Mouse (Mus musculus) layer of hippocampus, adult 18-20 months (tissue): ENCODE measurements around the gene Crcp. TPM values are rescaled to one million over a fixed set of nuclear protein-coding genes. Genes with fewer than 3 reads are reported as not detected.

Source experiments
- DNase-seq, 2 experiments: peaks; one replicate each; pipeline ENCODE4 v3.0.0; 2022; ENCODE audit warnings: low spot score in 2 of 2
- total RNA-seq, 2 experiments: library from RNA; stranded (reverse); gene quantifications; 2 replicates each; pipeline ENCODE4 v1.2.3; 2021

Crcp gene
- total RNA-seq, 2 experiments from 2014 or later, result 37.0 to 39.3 TPM

- DNase-seq, result no peak
Observed at GRCm38 (mm10) chr5:130052955-130053354, 23.9 kb downstream of the Crcp start.

- no peak for DNase-seq
Observed at GRCm38 (mm10) chr5:130055688-130056087, 26.6 kb downstream of the Crcp start.

GRCm38 (mm10) chr5:130056303-130056702 is 27.2 kb downstream of the Crcp start:
- no peak for DNase-seq

DNA sequence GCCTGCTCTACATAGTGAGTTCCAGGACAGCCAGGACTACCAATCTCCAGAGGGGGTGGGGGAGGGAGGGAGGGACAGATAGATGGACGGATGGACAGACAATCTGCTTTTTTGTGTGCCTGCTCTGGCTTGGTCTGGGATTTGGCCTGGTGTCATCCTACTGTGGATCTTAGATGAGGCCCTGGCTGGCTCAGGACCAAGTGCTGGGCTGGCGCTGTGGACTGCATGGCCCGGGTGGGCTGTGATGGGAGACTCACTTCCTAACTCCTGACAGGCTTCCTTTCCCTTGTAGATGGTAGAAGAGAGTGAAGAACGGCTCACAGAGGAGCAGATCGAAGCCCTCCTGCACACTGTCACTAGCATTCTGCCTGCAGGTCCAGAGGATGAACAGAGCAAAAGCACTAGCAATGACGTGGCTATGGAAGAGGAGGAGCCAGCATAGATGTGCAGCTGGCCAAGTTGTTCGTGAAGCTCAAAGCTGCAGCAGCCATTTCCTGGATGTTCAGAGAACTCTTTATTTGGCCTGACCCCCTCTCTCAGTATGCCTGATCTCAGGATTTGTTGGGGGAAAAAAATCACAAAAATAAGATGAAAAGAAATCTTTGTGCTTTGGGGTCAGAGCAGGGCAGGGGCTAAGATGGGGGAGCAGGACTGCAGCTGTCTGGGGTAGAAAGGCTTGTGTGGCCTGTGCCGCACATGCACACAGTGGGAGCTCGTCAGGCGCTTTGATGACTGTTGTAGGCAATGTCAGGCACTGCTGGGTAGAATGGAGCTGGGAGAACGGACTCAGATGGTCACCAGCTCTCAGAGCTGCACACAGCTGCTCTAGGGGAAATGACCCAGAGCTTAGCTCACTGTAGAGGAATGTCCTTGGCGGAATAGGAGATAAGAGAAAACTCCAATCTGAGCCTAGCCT is 30.6 kb downstream of the Crcp start:
- no peak for DNase-seq

DNA sequence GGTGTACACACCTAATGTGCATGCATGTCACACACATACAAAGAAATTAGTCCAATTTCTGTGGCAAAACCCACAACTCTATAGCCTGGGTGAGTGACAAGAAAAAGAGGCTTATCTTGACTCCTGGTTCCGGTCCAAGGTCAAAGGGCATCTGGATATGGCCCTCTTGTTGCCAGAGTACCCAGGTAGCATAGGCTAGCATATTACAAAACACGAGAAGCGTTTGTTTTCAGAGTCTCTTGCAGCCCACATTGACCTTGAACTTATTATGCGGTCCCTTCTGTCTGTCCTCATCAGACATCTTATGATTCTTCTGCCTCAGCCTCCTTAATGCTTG is 31.2 kb downstream of the Crcp start:
- no peak for DNase-seq

DNA sequence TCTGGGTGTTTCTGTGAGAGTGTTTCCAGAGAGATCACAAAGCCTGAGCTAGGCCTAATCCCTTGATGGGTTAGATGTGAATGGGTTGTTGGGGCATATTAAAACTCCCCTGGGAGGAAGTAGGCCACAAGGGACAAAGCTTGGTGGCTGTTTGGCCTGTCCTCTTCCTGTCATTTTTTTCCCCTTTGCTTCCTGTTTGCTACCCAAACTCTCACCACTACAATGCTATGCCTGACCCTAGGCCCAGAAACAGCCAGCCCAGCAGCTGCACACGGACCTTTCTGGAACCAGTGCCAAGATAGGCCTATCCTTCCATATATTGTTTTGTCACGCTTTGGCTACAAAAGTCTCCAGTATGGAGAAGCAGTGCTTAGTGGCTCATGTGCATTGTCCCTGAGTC is 33.0 kb downstream of the Crcp start:
- no peak for DNase-seq

DNA sequence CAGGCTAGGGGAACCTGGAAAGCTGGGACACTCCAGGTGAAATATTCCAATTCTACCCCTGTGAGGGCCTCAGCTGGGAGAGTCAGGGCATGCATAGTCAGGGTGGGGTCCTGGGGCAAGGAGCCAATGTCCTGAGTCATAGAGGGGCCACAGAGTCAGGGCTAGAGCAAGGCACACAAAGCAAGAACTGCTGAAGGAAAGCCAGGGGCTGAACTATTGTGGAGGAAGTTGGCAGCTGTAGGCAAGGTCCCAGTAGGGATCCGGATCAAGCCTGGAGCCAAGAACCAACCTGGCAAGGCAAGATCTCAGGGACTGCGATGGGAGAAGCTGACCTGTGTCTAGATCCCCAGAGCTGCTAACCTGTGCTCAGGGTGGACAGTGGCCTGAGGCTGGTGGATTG is 34.7 kb downstream of the Crcp start:
- no peak for DNase-seq

GRCm38 (mm10) chr5:130065579-130065978 is 36.5 kb downstream of the Crcp start:
- no peak for DNase-seq

DNA sequence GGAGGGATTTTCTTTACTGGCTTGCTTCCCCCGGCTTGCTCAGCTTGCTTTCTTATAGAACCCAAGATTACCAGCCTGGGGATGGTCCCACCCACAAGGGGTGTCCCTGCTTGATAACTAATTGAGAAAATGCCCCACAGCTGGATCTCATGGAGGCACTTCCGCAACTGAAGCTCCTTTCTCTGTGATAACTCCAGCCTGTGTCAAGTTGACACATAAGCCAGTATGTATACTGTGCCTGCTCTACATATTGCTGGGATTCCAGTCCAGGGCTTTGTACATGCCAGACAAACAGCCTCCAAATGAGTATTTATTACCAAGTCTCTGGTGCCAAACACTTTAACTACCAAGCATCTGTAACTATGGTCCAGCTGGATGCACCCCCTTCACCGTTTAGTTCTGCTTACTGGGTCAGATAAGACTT is 38.8 kb downstream of the Crcp start:
- DNase-seq, result no peak

DNA sequence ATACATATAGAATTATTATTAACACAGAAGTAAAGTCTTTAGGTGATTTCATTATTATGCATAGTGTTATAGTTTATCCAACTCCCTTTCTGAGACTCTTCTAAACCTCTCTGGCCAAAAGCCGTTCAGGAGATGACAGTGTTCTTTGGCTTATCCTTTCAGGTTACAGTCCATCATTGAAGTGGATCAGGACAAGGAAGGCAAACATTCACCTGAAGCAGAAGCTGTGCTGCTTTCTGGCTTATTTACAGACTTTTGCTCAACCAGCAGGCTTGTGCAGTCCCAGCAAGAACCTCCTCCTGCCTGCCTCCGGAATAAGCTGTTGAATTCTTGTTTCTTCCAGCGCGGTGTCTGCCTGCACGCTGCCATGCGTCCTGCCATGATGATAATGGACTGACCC is 43.9 kb downstream of the Crcp start, which contains the start of gene Tpst1:
Tpst1 (plus strand) TSS at position 301 of the 400 bp plus-strand sequence.
- DNase-seq, result no peak

DNA sequence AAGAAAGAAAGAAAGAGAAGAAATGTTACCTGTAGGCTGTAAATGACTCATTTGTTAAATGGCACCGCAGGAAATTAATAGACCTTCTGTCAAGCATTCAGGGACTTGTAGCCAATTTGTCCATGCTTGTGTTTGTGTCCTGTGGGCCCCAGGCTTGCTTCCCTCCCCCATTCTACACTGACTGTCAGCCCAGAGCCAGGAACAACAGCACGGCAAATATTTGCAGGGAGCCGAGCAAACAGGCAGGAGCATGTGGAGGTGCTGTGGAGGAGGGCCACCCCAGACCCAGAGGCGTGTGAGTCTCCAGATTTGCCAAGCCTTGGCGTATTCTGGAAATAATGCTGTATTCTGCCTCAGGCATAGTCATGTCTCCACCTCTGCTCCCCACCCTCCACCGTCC is 45.4 kb downstream of the Crcp start:
- no peak for DNase-seq

DNA sequence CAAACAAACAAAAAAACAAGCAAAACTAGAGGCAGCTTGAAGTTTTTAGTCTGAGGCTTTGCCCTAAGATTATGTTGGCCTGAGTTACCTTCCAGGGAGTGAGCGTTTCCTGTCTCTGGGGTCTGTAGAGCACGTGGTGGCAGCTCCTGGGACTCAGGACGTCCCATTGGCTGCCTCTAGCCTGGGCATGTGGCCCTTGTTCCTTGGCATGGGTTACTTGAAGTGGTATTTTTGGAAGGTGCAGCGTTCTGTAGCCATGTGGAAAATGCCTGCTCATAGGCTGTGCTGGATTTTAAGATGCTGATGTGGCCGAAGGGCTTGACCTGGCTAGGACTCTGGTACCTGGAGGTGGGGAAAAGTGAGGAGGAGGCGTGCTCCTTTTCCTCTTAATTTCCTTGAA is 47.3 kb downstream of the Crcp start:
- DNase-seq, result no peak

DNA sequence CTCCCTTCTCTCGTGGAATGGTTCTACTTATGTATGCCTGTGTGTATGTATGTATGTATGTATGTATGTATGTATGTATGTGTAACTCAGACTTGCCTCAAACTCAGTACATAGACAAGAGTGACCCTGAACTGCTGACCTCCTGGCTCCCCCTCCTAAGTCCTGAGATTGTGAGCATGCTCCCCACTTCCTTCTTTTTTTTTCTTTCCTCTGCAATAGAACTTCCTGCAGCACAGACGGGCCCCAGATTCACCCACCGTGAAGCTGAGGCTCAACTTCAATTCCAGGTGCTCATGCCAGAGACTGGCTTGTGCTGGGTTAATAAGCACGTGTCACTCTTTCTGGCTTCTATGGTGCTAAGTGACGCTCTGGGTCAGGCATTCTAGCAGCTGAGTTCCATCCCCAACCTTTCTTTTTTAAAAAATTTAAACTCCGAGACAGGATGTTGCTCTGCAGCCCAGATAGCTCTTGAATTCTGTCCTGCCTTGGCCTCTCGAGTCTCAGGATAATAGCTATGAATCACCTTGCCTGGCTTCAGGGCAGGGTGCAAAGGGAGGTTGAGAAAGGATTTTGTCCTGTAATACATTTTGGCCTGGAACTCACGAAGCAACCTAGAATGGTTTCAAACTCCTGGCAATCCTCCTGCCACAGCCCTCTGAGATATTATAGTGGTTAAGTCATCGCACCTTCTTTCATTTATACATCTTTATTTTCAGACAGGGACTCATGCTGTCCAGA is 49.2 kb downstream of the Crcp start:
- no peak for DNase-seq

DNA sequence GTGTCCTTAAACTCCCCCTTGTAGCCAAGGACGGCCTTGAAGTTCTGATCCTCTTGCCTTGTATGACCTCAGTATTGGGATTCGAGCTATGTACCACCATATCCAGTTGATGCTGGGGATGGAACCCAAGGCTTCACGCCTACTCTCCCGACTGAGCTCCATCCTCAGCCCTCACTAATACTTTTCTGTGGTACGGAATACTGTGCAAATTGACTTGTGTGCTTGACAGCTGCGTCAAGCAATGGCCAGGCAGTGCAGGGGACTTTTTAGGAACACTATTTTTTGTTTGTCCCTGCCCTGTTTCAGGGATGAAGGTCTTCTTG is 49.7 kb downstream of the Crcp start:
- DNase-seq, result no peak

DNA sequence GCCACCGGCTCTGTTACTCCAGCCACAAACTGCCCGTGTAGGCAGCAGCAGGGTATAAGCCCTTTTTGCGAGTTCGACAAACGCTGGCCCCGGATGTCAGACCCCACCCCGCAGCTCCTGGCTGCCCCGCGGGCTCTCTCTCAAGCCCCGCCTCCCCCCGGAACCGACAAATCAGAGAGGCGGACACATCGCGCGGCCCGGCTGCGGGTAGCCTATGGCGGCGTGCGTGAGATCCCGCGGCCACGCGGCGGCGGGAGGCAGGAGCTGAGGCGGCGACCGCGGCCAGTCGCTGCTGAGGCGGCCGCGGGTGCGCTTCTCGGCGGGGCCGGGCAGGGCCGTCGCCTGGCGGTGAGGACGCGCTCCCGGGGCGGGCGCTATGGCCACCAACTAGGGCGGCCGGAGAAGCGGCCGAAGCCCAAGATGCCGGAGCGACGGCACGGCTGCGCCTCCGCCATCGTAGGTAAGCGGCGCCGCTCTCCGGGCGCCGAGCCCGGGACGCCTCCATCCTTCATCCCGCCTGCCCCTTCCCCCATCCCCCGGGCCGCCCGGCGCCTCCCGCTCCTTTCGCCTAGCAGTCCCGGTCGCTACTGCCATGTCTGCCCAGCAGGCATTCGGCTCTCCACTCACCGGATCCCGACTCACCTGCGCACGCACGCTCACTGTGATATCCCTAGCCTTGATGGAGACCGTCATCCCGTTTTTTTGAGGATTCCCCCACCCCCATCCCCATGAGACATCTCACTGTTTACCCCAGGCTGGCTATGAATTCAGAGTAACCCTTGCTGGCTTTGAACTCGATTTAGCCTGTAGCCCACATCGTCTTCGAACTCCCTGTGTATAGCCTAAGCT is 50.3 kb downstream of the Crcp start:
- DNase-seq, result peak; percentile 92 to 96

DNA sequence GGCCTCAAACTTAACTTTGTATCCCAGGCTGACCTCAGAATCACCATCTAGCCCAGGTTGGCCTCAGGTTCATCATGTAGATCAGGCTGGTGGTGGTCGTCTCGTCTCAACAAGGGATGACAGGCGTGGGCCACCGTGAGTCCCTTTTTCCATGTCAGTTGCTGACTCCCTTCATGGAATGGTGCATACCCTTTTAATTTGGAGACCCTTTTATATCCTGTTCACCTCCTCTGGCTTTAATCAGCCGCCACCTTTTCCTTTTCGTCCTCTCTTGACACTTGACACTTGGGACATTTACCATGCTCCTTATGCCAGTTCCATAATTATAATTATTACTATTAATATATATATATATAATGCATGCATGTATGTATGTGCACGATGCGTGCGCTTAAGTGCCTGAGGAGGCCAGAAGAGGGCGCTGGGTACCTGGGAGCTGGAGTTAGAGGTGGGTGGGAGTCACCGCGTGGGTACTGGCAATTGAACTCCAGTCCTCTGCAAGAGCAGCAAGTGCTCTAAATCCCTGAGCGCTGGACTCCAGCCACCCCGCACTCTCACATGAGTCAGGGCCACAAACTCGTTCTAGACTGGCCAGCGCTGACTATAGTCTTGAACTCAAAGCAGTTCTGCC is 51.1 kb downstream of the Crcp start:
- DNase-seq, result no peak

DNA sequence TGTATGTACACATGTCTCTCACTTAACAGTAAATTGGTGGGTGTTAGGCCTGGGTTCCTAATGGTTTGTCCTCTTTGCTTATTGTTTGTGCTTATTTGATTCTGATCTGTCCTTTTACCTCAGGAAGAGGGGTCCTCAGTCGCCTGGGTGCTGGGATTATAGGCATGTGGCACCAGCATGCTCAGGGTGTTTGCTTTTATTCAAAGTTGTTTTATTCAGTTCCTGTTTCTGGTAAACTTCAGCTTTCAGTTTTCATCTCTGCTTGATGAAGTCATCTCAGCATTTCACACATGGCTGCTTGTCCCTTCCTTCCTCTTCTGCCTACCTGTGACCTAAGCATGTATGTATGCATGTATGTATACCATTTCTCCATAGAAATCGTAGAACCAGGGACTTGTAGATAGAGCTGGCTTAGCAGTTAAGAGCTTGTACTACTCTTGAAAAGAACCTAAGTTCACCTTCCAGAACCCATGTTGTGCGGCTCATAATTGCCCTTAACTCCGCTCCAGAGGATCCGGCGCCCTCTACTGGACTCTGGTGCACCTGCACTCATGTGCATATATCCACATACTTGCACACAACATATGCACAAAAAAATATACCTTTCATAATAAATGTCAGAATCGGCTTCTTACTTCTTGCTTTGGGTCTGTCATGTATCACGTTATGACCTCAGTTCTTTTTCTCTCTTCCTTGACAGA is 52.2 kb downstream of the Crcp start:
- no peak for DNase-seq

DNA sequence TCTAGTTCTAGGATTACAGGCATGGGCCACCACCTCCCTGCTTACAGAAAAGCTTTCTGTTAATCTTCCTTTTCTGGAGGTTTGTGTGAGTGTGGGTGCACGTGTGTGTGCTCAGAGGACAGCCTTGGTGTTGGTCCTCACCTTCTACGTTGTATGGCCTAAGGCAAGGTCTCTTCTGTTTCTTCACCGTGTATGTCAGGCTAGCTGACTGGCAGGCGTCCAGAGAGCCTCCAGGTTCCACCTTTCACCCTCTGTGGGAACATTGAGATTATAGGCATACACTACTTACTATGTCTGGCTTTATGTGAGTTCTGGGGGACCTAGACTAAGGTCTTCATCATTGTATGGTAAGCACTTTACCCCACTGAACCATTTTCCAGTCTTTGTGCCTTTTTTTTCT is 53.3 kb downstream of the Crcp start:
- DNase-seq, result no peak

GRCm38 (mm10) chr5:130084271-130084670 is 55.2 kb downstream of the Crcp start:
- DNase-seq, result no peak

DNA sequence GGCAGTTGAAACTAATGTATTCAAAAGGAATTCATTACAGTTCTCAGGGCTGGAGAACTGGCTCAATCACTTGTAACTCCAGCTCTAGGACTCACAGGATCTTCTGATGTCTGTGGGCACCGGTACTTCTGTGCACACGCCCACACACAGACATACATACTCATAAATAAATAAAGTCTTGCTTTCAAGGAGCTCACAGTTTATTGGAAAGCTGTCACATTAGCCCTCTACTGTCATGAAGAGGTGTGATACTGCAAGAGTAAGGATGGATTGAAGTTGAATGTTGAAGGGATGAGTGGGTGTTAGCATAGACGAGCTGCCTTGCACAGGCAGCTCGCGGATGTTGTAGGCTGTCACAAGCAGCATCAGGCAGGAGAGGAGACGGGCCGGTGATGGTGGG is 58.9 kb downstream of the Crcp start:
- DNase-seq, result no peak

- peak in 1 of 2 experiments; percentile 39 for DNase-seq
Observed at GRCm38 (mm10) chr5:130088612-130089011, 59.5 kb downstream of the Crcp start.
